Mouse (Mus musculus) forebrain, embryonic 12.5 days (tissue): Measurements from ENCODE around the gene 1700086D15Rik. TPM values are rescaled to one million over a fixed set of nuclear protein-coding genes. Genes with fewer than 3 reads are reported as not detected.

Experiments used
- ATAC-seq: fragments of 200-750 bp; cut with Nextera tagmentation; 2 replicates; pipeline ENCODE4 v1.8.0; 2017; ENCODE audit warnings: moderate TSS enrichment; ENCODE audit not compliant: low FRiP score
- H3K27ac ChIP-seq: fragments of 300-500 bp; sonication (generic); 2 replicates; pipeline ENCODE4 v1.5.1; 2016; ENCODE audit warnings: mild to moderate bottlenecking
- H3K27me3 ChIP-seq: fragments of 300-500 bp; sonication (generic); 2 replicates; pipeline ENCODE4 v1.6.1; 2016; ENCODE audit warnings: mild to moderate bottlenecking
- H3K36me3 ChIP-seq: fragments of 300-500 bp; sonication (generic); replicated peaks from 2 replicates; pipeline ENCODE4 v1.6.1; 2016; ENCODE audit warnings: mild to moderate bottlenecking
- H3K4me1 ChIP-seq: fragments of 300-500 bp; sonication (generic); 2 replicates; pipeline ENCODE4 v1.6.1; 2016
- H3K4me2 ChIP-seq: fragments of 300-500 bp; sonication (generic); 2 replicates; pipeline ENCODE4 v1.6.1; 2016; ENCODE audit warnings: mild to moderate bottlenecking, moderate library complexity
- H3K4me3 ChIP-seq: fragments of 300-500 bp; sonication (generic); replicated peaks from 2 replicates; pipeline ENCODE4 v1.5.1; 2016; ENCODE audit warnings: mild to moderate bottlenecking
- H3K9ac ChIP-seq: fragments of 300-500 bp; sonication (generic); 2 replicates; pipeline ENCODE4 v1.6.1; 2016; ENCODE audit warnings: mild to moderate bottlenecking
- H3K9me3 ChIP-seq: fragments of 300-500 bp; sonication (generic); 2 replicates; pipeline ENCODE4 v1.6.1; 2016
- WGBS: fragments of 180-500 bp; shearing (Covaris S2); methylation state at CpG from one replicate; pipeline ENCODE4 v1.1.7; 2016; 5-methylcytosine and 5-hydroxymethylcytosine counted together
- polyA plus RNA-seq: library from polyadenylated mRNA; unstranded; fragments of >200 nt; fragmentation: Nextera tagmentation; extraction: Ambion mirVana; gene quantifications from 2 replicates; pipeline ENCODE4 v1.2.1, GENCODE M21; 2016

The 1700086D15Rik gene
- polyA plus RNA-seq, 1 experiment from 2014 or later, result 0.23 TPM

DNA sequence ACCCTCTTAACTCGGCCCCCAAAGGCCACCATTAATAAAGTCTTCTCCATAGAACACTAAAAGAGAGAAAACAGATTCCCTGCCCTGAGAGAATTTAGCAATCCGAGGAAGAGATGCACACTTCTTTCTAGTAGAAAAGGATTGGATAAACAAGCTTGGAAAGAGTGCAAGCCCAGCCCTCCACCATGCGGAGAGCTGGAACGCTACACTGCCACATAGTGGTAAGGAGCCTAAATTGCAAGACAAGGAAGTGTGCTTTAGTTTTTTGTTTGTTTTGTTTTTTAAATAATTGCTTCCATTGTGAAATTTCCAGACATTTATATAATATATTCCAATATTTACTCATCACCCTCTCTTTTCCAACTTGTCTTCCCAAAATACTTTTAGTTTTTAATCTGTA is 30.6 kb downstream of the 1700086D15Rik start:
- peaks cover 14% of the 10 kb centered on the region for H3K4me1 ChIP-seq
- 90% methylated on average over 4 of the region's 4 CpGs for WGBS
- no peaks in the 10 kb centered on the region for H3K36me3 ChIP-seq
- H3K4me2 ChIP-seq, result no peak overlapping the region
- no peak overlapping the region for H3K9ac ChIP-seq
- H3K4me3 ChIP-seq, result no peak overlapping the region
- no peaks in the 10 kb centered on the region for H3K9me3 ChIP-seq
- H3K27me3 ChIP-seq, result no peaks in the 10 kb centered on the region
- H3K27ac ChIP-seq, result no peak overlapping the region
- no peak for ATAC-seq

DNA sequence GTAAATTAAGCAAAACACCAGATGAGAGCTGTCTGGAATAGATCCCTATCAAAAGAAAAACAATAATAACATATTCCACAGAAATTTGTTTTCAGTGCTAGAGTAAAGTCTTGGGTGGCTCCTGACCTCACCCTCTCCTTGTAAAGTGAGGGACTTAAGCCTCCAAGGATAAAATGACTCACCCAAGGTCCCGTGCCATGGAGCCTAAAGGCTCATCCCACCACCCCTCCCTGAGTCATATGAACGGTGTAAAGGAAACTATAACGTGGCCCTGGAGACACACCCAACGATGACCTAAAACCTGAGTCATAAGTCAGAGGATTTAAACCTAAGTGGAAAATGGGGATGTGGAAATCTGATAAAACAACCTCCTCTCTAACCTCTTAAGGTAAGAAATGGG is 31.0 kb downstream of the 1700086D15Rik start:
- Histone ChIP-seq H3K27ac (no peak overlapping the region), H3K36me3 (no peaks in the 10 kb centered on the region), H3K9me3 (no peaks in the 10 kb centered on the region), H3K9ac (no peak overlapping the region), H3K4me1 (peaks cover 14% of the 10 kb centered on the region), H3K27me3 (no peaks in the 10 kb centered on the region), H3K4me2 (no peak overlapping the region), H3K4me3 (no peak overlapping the region)
- no peak for ATAC-seq
- 91% methylated on average over 4 of the region's 4 CpGs for WGBS

DNA sequence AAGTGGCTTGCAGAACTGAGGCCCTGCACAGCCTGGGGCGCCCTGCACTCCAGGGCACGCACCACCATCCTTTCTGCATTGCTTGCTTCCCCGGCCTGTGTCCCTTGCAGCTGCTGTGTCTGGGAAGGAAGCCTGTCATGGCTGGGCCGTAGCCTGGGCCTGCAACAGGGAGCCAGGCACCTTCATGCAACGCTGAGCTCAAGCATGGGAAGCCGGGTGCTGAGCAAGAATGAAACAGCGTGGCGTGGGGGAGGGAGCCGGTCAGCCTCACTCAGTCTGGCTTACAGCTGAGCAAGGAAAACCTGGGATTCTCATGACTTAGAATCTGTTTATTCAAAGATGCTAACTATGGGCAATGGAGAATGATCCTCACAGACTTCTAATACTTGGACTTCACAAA is 33.1 kb downstream of the 1700086D15Rik start:
- ATAC-seq, result no peak

DNA sequence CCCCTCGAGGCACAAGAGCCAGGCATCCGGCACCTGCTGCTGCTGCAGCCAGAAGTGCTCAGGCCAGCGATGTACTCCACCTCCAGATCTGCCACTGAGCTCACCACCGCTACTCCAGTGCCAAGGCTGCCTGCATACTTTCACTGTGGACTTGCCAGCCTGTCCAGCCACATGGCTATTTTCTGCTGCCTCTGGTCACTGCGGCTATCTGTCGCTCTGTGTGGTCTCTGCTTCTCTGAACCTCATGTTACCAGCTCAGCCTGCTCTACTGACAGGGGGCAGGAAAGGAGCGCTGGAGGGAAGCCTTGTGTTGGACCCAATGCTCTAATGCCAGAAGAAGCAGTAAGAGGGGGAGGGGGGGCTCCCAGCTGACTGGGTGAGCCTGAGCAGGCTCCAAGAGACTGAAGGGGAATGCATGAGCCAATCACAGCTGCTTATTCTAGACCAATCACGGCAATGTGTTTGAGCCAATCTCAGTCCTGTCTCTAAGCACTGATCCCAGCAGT is 34.7 kb downstream of the 1700086D15Rik start:
- no peaks in the 10 kb centered on the region for H3K27me3 ChIP-seq
- peak; percentile 89 for ATAC-seq
- H3K9ac ChIP-seq, result no peak overlapping the region
- 57% methylated on average over 8 of the region's 8 CpGs for WGBS
- peaks cover 14% of the 10 kb centered on the region for H3K4me1 ChIP-seq
- no peak overlapping the region for H3K4me2 ChIP-seq
- no peak overlapping the region for H3K27ac ChIP-seq
- no peaks in the 10 kb centered on the region for H3K36me3 ChIP-seq
- H3K9me3 ChIP-seq, result no peaks in the 10 kb centered on the region
- H3K4me3 ChIP-seq, result no peak overlapping the region

More for the DNA sequence above, 33.1 kb downstream of the 1700086D15Rik start:
- Histone ChIP-seq H3K9ac (no peak overlapping the region), H3K27me3 (no peaks in the 10 kb centered on the region), H3K4me1 (peaks cover 14% of the 10 kb centered on the region), H3K36me3 (no peaks in the 10 kb centered on the region), H3K4me3 (no peak overlapping the region), H3K27ac (no peak overlapping the region), H3K4me2 (no peak overlapping the region), H3K9me3 (no peaks in the 10 kb centered on the region)
- 71% methylated on average over 9 of the region's 9 CpGs for WGBS

DNA sequence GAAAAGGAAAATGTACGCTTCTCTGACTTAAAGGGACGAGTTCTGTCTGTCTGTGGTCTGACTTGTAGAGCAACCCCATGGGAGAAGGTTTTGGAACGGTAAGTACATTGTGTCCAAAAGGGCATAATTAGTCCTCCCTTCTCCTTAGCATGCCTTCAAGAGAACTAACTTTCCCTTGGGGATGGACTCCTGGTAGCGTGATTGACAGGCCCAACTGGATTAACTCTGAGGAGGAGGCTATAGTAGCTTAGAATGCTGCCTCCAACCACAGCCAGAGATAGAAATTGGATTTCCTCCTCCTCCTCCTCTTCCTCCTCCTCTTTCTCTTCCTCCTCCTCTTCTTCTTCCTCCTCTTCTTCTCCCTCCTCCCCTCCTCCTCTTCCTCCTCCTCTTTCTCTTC is 39.4 kb downstream of the 1700086D15Rik start:
- Histone ChIP-seq H3K9ac (no peak overlapping the region), H3K4me1 (peaks cover 6% of the 10 kb centered on the region), H3K4me2 (no peak overlapping the region), H3K27me3 (no peaks in the 10 kb centered on the region), H3K9me3 (no peaks in the 10 kb centered on the region), H3K4me3 (no peak overlapping the region), H3K36me3 (no peaks in the 10 kb centered on the region), H3K27ac (no peak overlapping the region)
- no peak for ATAC-seq
- 82% methylated on average over 4 of the region's 4 CpGs for WGBS

DNA sequence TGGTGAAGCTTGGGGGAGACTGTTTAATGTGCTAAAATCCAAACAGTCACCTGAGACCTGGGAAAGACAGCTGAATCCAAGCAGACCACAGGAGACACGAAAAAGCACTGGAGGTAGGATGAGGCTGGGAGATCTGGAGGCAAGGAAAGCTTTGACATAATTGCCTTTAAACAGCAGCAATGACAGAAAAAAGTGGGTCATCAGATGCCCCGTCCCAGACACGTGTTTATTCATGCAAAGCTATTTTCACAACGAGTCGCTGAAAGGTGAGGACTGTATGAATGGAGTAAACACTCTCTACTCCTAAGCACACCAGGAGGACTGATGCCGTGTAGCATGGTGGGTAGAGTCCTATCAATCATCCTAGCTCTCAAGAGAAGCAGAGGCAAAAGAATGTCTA is 43.9 kb downstream of the 1700086D15Rik start:
- H3K36me3 ChIP-seq, result no peaks in the 10 kb centered on the region
- no peak overlapping the region for H3K27ac ChIP-seq
- no peaks in the 10 kb centered on the region; the same call in 1 of the 2 replicates for H3K4me1 ChIP-seq
- H3K27me3 ChIP-seq, result no peaks in the 10 kb centered on the region
- 88% methylated on average over 6 of the region's 6 CpGs for WGBS
- no peak overlapping the region for H3K9ac ChIP-seq
- no peaks in the 10 kb centered on the region for H3K9me3 ChIP-seq
- no peak overlapping the region for H3K4me3 ChIP-seq
- H3K4me2 ChIP-seq, result no peak overlapping the region
- ATAC-seq, result no peak

DNA sequence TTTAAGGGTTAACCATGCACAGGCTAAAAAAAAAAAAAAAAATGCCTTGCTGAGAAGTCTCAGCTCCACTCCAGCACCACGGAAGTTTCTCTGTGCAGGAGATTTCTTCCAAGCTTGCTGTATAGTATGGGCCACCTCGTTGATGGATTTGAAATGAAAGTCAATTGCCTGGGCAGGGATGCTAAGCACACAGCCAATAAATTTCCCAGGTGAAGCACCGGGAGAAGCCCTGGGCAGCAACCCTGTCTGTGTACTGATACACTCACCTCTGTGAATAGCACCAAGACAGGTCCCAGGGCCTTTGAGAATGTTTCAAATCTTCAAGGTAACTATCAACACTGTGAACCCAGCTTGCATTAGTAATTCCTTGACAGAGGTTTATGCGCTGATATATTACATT is 47.6 kb downstream of the 1700086D15Rik start:
- no peaks in the 10 kb centered on the region for H3K9me3 ChIP-seq
- H3K27ac ChIP-seq, result no peak overlapping the region
- no peaks in the 10 kb centered on the region for H3K27me3 ChIP-seq
- H3K4me1 ChIP-seq, result peaks cover 6% of the 10 kb centered on the region; the same call in 1 of the 2 replicates
- no peak overlapping the region for H3K4me2 ChIP-seq
- no peak overlapping the region for H3K9ac ChIP-seq
- H3K4me3 ChIP-seq, result no peak overlapping the region
- H3K36me3 ChIP-seq, result no peaks in the 10 kb centered on the region
- 68% methylated on average over 4 of the region's 4 CpGs for WGBS
- ATAC-seq, result no peak

DNA sequence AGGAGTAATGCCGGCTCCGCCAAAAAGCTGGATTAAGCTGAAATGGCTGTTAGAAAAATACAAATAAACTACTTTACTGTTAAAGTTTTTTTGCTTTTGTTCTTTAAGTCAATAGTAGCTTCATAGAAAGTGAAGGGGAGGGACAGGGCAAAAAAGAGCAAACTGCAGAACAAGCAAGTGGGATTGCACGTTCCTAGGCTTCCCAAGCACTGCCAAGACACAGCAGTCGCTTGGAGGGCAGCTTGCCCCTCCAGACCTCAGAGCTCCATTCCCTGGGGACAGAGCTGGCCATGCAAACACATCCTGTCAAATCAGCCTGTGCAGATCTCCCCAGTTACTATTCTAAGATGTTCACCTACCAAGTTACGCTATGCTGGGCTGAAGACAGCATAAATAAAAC is 48.0 kb downstream of the 1700086D15Rik start:
- H3K9ac ChIP-seq, result no peak overlapping the region
- H3K4me3 ChIP-seq, result no peak overlapping the region
- no peak for ATAC-seq
- no peaks in the 10 kb centered on the region for H3K36me3 ChIP-seq
- no peaks in the 10 kb centered on the region for H3K27me3 ChIP-seq
- H3K4me2 ChIP-seq, result no peak overlapping the region
- WGBS, result 67% methylated on average over 5 of the region's 5 CpGs
- H3K9me3 ChIP-seq, result no peaks in the 10 kb centered on the region
- peaks cover 6% of the 10 kb centered on the region; the same call in 1 of the 2 replicates for H3K4me1 ChIP-seq
- H3K27ac ChIP-seq, result no peak overlapping the region

DNA sequence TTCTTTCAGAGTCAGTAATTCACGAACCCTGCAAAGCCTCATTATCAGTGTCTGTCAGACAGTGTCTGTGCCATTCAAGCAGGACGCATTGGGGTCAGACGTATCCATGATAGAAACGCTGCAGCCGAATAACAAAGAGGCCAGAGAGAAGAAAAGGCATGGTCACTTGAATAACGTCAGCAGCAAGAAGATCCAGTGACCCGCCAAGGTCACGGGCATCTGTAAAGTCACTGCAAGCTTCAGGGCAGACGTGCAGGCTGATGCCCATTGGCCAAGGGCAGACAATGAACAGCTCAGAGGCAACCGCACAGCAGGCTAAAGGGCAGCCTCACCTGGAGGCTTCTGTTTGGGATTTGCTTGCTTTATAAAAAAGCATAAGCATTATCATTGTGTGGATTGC is 49.6 kb downstream of the 1700086D15Rik start:
- Histone ChIP-seq H3K4me1 (peaks cover 6% of the 10 kb centered on the region; the same call in 1 of the 2 replicates), H3K9ac (no peak overlapping the region), H3K4me3 (no peak overlapping the region), H3K36me3 (no peaks in the 10 kb centered on the region), H3K27ac (no peak overlapping the region), H3K9me3 (no peaks in the 10 kb centered on the region), H3K27me3 (no peaks in the 10 kb centered on the region), H3K4me2 (no peak overlapping the region)
- no peak for ATAC-seq
- WGBS, result 52% methylated on average over 10 of the region's 10 CpGs

DNA sequence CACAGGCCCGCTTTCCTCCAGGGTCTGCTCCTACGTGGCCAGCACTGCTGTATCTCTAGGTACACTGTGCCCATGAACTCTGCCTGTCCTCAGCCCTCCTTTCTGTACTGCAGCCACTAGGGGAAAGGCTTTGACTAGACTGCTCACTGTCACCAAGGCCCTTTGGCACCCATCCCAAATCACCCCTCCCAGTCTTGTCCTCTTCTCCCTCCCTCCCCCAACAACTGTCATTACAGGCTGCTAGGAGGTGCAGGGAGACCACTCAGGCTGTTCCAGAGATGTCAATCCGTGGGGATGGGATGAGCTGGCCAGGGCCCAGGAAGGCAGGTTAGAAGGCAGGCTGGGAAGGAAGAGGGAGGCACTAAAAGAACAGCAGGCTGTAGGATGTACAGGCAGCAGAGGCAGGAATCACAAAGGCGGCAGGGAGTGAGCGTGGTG is 51.9 kb downstream of the 1700086D15Rik start:
- 75% methylated on average over 5 of the region's 5 CpGs for WGBS
- H3K9me3 ChIP-seq, result no peaks in the 10 kb centered on the region

DNA sequence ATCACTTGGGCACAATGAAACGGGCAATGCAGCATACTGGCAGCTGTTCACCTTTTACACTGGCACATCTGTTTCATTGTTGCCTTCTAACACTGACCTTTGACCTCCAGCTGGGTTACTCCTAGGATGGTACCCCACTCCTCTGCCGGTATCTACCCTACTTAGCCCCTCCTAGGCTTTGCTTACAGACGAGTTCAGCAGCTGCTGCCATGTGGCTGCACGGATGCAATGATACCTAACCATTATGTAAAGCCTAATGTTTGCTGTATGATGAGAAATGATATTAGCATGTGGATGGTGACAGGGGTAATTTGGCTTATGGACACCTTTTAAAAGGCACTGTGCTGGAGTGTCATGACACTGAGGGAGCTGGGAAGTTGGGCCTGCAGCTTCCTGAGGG is 52.5 kb downstream of the 1700086D15Rik start:
- no peaks in the 10 kb centered on the region for H3K27me3 ChIP-seq
- H3K4me2 ChIP-seq, result no peak overlapping the region
- WGBS, result 79% methylated on average over 4 of the region's 4 CpGs
- no peak overlapping the region; the same call in 1 of the 2 replicates for H3K9ac ChIP-seq
- ATAC-seq, result no peak
- H3K4me1 ChIP-seq, result peaks cover 6% of the 10 kb centered on the region; the same call in 1 of the 2 replicates
- no peaks in the 10 kb centered on the region for H3K36me3 ChIP-seq
- H3K9me3 ChIP-seq, result no peaks in the 10 kb centered on the region
- H3K27ac ChIP-seq, result 0 out of 2 replicates have a peak overlapping the region, but pooled peaks have one; percentile 1
- no peak overlapping the region for H3K4me3 ChIP-seq

More for the DNA sequence above, 51.9 kb downstream of the 1700086D15Rik start:
- Histone ChIP-seq H3K4me3 (no peak overlapping the region), H3K27ac (0 out of 2 replicates have a peak overlapping the region, but pooled peaks have one; percentile 1), H3K27me3 (no peaks in the 10 kb centered on the region), H3K9ac (no peak overlapping the region; the same call in 1 of the 2 replicates), H3K4me1 (peaks cover 6% of the 10 kb centered on the region; the same call in 1 of the 2 replicates), H3K4me2 (no peak overlapping the region), H3K36me3 (no peaks in the 10 kb centered on the region)
- no peak for ATAC-seq

DNA sequence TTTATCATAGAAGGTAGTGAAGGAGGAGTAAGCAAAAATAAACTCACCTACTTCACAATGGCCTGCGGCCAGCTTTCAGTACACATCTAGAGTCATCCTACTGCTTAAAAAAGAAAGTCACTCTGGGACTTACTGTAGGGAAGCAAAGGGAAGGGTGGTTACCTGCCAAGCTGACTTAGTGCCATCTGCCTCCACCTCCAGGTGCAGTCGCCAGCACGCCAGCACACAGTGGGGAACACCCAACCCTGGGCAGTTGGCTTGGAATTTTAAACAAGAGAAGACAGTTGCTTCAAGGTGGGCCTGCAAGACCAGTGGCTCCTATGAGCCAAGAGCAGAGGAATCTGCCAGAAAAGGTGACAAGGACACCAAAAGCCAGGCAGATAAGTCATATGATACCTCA is 55.6 kb downstream of the 1700086D15Rik start:
- Histone ChIP-seq H3K27me3 (no peaks in the 10 kb centered on the region), H3K36me3 (no peaks in the 10 kb centered on the region), H3K9ac (no peak overlapping the region), H3K4me3 (no peak overlapping the region), H3K4me1 (peaks cover 6% of the 10 kb centered on the region; the same call in 1 of the 2 replicates), H3K27ac (no peak overlapping the region), H3K4me2 (no peak overlapping the region), H3K9me3 (no peaks in the 10 kb centered on the region)
- ATAC-seq, result no peak
- 96% methylated on average over 3 of the region's 3 CpGs for WGBS
